Mouse (Mus musculus) ES-Bruce4 (cell line): ENCODE results near the gene Ugcg. TPM values are rescaled to one million over a fixed set of nuclear protein-coding genes. Genes with fewer than 3 reads are reported as not detected.

Experiments used
- H3K27ac ChIP-seq: 2 replicates; pipeline ENCODE4 v1.5.1; 2012; ENCODE audit warnings: low read length, inconsistent platforms; ENCODE audit not compliant: insufficient read depth
- H3K27me3 ChIP-seq: 2 replicates; pipeline ENCODE4 v1.6.1; 2012; ENCODE audit warnings: mild to moderate bottlenecking, low read length, inconsistent platforms; ENCODE audit not compliant: control insufficient read depth, poor library complexity, insufficient read depth, severe bottlenecking
- H3K36me3 ChIP-seq: 2 replicates; pipeline ENCODE4 v1.6.1; 2012; ENCODE audit warnings: inconsistent platforms, mild to moderate bottlenecking, low read length, moderate library complexity; ENCODE audit not compliant: control insufficient read depth, poor library complexity, insufficient read depth, severe bottlenecking
- H3K4me1 ChIP-seq: one replicate; pipeline ENCODE4 v1.8.1; 2011; ENCODE audit warnings: low read length; ENCODE audit not compliant: control insufficient read depth, insufficient read depth
- H3K4me3 ChIP-seq: 2 replicates; pipeline ENCODE4 v1.5.1; 2011; ENCODE audit warnings: low read depth, mild to moderate bottlenecking, low read length
- H3K9ac ChIP-seq: 2 replicates; pipeline ENCODE4 v1.6.1; 2012; ENCODE audit warnings: low read depth, mild to moderate bottlenecking, inconsistent platforms; ENCODE audit not compliant: poor library complexity, severe bottlenecking
- H3K9me3 ChIP-seq: replicated peaks from 2 replicates; pipeline ENCODE4 v1.6.1; 2012; ENCODE audit warnings: mild to moderate bottlenecking, low read length, inconsistent platforms; ENCODE audit not compliant: control insufficient read depth, poor library complexity, insufficient read depth, severe bottlenecking
- CTCF ChIP-seq: IDR thresholded peaks from one replicate; pipeline ENCODE4 v1.8.1; 2011; ENCODE audit warnings: low read depth, low read length
- EP300 ChIP-seq: IDR thresholded peaks from 2 replicates; pipeline ENCODE4 v1.6.1; 2011; ENCODE audit warnings: low read depth, low read length; ENCODE audit not compliant: insufficient read depth
- POLR2A ChIP-seq: IDR thresholded peaks from one replicate; pipeline ENCODE4 v1.8.1; 2011; ENCODE audit warnings: low read length; ENCODE audit not compliant: insufficient read depth
- polyA plus RNA-seq: library from polyadenylated mRNA; stranded (reverse); fragments of >200 nt; gene quantifications from 2 replicates; pipeline ENCODE4 v1.2.4, GENCODE M21; 2011; ENCODE audit warnings: low read depth; ENCODE audit not compliant: missing spikeins, insufficient read depth, insufficient read length

Ugcg gene
- polyA plus RNA-seq, 1 experiment, result 60.0 TPM

DNA sequence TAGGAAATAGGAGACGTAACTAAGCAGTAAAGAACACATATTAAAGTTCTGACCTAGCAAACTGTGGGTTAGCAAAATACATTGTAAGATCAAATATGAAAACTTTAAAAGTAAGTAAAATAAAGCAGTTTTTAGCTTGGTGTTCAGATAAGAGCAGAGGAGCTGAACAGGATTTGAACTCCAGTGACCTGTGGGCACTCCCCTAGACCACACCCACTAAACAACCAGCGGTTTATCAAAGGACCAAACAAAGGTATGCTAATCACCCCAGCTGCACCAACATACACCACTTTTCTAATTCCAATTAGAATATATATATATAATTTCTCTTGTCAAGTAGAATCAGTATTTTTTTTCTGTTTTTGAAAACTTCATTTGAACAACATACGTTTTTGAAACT lies 3.4 kb upstream of the Ugcg start:
- Histone ChIP-seq H3K27me3 (no peaks in the 10 kb centered on the region), H3K4me1 (no peaks in the 10 kb centered on the region), H3K9ac (no peak overlapping the region), H3K9me3 (no peaks in the 10 kb centered on the region), H3K27ac (no peak overlapping the region), H3K36me3 (no peaks in the 10 kb centered on the region), H3K4me3 (no peak overlapping the region)
- TF ChIP-seq EP300 (no peak), POLR2A (no peak)

DNA sequence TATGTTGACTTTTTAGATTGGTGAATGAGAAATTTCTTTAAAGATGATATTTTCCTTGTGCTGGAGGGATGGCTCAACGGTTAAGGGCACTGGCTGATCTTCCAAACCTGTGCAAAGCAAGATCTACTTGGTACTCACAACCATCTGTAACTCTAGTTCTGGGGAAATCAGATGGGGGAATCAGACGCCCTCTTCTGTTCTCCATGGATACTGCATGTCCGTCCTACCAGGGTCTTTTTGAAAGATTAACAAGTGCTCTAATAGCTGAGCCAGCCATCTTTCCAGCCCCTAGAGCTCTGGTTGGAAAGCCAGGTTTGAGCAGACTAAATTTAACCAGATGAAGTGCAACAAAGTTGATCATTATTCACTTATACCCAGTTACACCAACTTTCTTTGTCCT lies 1.8 kb upstream of the Ugcg start:
- Histone ChIP-seq H3K4me1 (no peaks in the 10 kb centered on the region), H3K9me3 (no peaks in the 10 kb centered on the region), H3K36me3 (no peaks in the 10 kb centered on the region), H3K27me3 (no peaks in the 10 kb centered on the region), H3K27ac (no peak overlapping the region), H3K9ac (no peak overlapping the region), H3K4me3 (no peak overlapping the region)
- TF ChIP-seq POLR2A (no peak), CTCF (no peak), EP300 (no peak)

DNA sequence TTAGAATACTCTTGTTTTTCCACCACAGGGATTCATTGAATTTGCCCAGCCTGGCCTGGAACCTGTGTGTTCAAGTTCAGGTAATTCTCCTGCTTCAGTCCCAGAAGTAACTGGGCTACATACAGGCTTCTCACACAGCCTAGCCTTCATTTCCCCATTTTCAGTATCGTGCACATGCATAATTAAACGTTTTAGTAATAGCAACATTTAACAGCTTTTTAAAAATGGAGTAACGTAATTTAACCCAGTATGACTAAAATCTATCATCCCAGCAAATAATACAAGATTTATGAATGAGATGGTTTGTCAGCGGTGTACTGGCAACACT lies 619 bp upstream of the Ugcg start:
- peak overlapping the region; percentile 41; the same call in 1 of the 2 replicates for H3K27ac ChIP-seq

DNA sequence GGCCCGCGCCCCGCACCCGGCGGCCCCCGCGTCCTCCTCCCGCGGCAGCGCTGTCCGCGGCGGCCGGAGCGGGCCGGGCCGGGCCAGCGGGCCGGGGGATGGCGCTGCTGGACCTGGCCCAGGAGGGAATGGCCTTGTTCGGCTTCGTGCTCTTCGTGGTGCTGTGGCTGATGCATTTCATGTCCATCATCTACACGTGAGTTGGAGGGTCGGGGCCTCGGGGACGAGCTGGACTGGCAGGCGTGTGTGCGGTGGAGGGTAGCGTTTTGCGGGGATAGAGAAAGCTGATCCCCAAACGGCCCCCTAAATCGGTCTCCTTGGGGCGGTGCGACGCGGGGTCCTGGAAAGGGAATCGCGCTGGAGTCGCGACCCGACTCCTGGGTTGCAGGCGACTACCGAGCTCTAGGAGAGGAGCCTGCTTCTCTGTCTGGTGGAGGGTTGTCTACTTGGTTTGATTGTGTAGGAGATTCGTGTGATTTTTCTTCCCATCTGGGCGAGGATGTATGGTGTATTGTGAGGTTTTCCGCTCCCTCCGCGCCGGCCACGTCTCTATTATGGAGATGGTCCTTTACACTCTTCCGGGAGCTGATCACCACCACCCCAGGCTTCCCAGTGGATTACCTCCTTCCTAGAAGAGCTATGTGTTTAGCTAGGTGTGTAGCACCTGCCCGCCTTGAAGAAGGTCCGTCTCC lies 635 bp downstream of the Ugcg start:
- Histone ChIP-seq H3K9ac (peak overlapping the region; percentile 83), H3K36me3 (no peaks in the 10 kb centered on the region), H3K4me3 (peak overlapping the region; percentile 83), H3K27ac (no peak overlapping the region), H3K27me3 (no peaks in the 10 kb centered on the region), H3K4me1 (no peaks in the 10 kb centered on the region), H3K9me3 (no peaks in the 10 kb centered on the region)
- TF ChIP-seq POLR2A (no peak), CTCF (no peak), EP300 (no peak)

More for the DNA sequence above, 619 bp upstream of the Ugcg start:
- TF ChIP-seq POLR2A, result no peak
- no peak for TF ChIP-seq CTCF
- no peak for TF ChIP-seq EP300
- Histone ChIP-seq H3K4me1 (no peaks in the 10 kb centered on the region), H3K27me3 (no peaks in the 10 kb centered on the region), H3K4me3 (peak overlapping the region; percentile 77), H3K9ac (peak overlapping the region; percentile 83), H3K9me3 (no peaks in the 10 kb centered on the region), H3K36me3 (no peaks in the 10 kb centered on the region)

DNA sequence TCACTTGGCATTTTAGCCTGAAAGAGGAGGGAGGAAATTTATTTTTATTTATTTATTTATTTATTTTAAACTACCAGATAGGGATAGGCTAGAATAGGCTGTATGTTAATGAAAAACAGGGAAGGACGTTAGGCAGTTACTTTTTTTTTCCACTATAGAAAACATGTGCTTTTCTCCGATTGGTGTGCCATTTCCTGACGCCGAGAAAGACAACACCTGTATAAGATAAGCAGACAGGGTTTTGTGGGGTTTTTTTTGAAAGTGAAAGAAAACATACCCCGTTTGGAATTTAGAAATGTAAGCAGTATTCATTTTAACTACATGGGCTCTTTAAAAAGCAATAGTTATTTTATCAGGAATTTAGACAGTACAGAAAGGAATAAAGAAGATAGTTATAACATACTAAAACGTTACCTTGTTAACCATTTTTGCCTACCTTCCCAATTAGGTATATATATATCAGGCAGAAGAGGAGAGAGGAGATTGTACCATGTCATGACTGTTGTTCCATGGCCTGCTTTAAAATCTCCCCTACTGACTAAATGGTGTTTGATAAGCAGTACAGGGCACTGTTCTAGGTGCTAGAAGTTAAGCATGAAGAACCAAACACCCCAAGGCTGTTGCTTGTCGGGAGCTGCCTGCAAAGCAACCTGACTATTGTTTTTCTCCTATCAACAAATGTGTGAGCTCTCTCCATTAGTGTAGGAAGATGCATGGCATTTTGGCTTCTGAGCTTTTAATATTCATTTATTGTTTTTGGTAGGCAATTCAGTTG lies 1.8 kb downstream of the Ugcg start:
- H3K27ac ChIP-seq, result no peak overlapping the region
- H3K9ac ChIP-seq, result no peak overlapping the region
- H3K4me3 ChIP-seq, result no peak overlapping the region
- no peak for TF ChIP-seq CTCF
- TF ChIP-seq POLR2A, result no peak
- TF ChIP-seq EP300, result no peak
- H3K4me1 ChIP-seq, result no peaks in the 10 kb centered on the region
- H3K27me3 ChIP-seq, result no peaks in the 10 kb centered on the region
- H3K36me3 ChIP-seq, result no peaks in the 10 kb centered on the region
- no peaks in the 10 kb centered on the region for H3K9me3 ChIP-seq

DNA sequence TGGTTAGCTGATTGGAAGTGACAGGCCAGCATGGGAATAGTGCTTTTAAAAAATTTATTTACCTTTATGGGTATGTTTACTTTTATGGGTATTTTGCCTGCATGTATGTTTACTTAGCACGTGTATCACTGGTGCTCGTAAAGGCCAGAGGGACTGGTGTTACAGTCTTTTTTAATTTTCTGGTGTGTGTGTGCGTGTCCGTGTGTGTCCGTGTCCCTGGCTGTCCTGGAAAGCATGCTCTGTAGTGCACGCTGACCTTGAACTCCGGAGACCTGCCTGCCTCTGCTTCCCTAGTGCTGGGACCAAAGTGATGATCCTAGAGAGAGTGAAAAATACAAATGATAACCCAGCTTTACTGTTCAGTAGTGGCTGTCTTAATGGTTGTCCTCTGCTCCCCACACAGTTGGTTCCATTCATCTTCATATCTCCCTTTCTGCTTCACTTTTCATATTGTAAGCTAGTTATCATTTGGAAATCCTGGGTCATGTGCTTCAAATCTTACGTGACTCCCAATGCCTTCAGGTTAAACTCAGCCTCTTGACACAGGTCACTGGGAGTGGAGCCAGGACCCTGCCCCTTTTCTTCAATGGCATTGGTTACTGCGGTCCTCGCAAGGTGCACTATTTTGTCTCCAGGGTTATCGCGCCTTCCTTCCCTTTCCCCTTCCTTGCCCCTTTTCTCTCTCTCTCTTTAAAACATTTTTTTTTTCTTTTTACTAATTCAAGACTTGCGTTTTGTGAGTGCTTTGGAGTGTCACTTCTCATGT lies 5.9 kb downstream of the Ugcg start:
- TF ChIP-seq EP300, result no peak
- TF ChIP-seq POLR2A, result no peak
- TF ChIP-seq CTCF, result no peak
- Histone ChIP-seq H3K9me3 (no peaks in the 10 kb centered on the region), H3K4me1 (peaks cover 3% of the 10 kb centered on the region), H3K9ac (no peak overlapping the region), H3K27me3 (no peaks in the 10 kb centered on the region), H3K4me3 (no peak overlapping the region), H3K27ac (no peak overlapping the region), H3K36me3 (no peaks in the 10 kb centered on the region)
